Mouse (Mus musculus) duodenum, adult 2 months (tissue): ENCODE data around the gene Zfp346. TPM values are rescaled to one million over a fixed set of nuclear protein-coding genes. Genes with fewer than 3 reads are reported as not detected.

ENCODE experiments used
- polyA plus RNA-seq: library from polyadenylated mRNA; depleted of rRNA; stranded (reverse); fragments of >200 nt; gene quantifications from 2 replicates; pipeline ENCODE4 v1.2.3, GENCODE M21; 2012; ENCODE audit warnings: low replicate concordance; rRNA removed

Gene Zfp346
- 4.3 and 4.4 TPM in 2 replicates for polyA plus RNA-seq

GRCm38 (mm10) chr13:55105045-55105952 lies at the start of gene Zfp346:
Gene Zfp346, plus strand, starts transcription at chr13:55105311.

GRCm38 (mm10) chr13:55099726-55100478 lies 5.2 kb upstream of the Zfp346 start, which contains the start of gene Uimc1:
Gene Uimc1, minus strand, starts transcription at chr13:55100300.

DNA sequence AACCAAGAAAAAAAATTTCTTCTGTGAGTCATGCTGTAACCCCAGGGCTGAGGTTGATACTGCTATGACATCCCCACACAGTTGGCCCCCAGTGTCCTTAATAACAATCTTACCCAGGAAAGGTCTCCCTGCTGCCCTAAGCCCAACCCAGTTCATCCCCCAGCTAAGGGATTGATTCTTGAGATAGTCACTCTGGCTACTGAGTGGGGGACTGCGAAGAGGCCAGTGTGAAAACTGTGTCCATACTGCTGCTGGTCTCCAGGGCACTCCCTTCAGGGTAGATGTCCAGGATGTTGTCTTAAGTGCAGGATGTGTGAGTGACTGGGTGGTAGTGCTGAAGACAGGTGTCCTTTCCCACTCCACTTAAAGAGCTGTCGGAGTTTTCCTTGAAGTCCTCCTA lies 28.3 kb downstream of the Zfp346 start, which contains the start of gene Gm17617:
Gene Gm17617, minus strand, starts transcription at position 101 of the 400 bp plus-strand sequence.

DNA sequence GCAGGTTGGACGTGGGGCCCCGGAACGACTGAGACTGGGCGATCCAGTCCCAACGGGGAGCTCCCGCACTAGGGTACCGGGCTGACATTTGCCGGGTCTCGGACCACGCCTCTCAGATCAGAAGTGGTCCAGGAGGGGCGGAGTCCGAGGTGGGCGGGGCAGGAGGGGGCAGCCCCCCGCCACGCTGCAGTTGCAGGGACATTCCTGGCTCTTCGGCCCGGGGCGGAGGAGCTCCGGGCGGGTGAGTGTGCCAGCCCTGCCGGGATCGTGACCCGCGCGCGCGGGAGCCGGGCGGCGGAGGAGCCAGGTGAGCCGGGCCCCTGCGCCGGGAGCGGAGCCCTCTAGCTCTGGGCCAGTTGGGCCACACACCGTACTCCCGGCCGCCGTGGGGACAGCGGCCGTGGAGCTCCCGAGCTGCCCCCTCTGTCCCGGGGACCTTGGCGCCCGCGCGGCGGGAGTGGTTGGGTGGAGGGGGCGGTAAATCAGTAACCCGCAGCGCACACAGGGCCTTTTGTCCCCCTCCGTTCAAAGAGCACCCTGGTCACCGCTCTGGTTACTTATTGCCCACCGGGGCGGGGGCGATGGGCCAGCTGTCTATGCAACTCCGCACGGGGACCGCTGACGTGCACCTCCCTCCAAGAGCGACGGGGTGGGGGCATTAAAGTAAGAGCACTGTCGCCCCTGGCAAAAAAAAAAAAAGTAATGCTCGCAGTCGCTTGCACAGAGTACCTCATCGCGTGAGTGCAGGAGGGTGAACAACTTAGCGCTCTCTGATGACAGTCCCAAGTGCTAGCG lies 47.7 kb downstream of the Zfp346 start, which contains the start of gene Fgfr4:
Gene Fgfr4, plus strand, starts transcription at position 20 of the 795 bp plus-strand sequence.

Other genes starting within 250 kb of the Zfp346 start
- gene Unc5a, start 155.9 kb upstream of the Zfp346 start, polyA plus RNA-seq: 3.0 and 4.3 TPM in 2 replicates
- 0.91 and 1.8 TPM in 2 replicates for gene Hk3, start 83.9 kb upstream of the Zfp346 start, polyA plus RNA-seq
- gene Uimc1, start 5.0 kb upstream of the Zfp346 start, polyA plus RNA-seq: 0.66 and 0.83 TPM in 2 replicates
- not detected in 2 replicates for gene Gm17617, start 28.2 kb downstream of the Zfp346 start, polyA plus RNA-seq
- gene Fgfr4, start 47.3 kb downstream of the Zfp346 start, polyA plus RNA-seq: 2.2 and 5.2 TPM in 2 replicates
- 7.6 and 9.0 TPM in 2 replicates for gene Nsd1, start 104.5 kb downstream of the Zfp346 start, polyA plus RNA-seq
- 816 and 1,080 TPM in 2 replicates for gene Prelid1, start 215.2 kb downstream of the Zfp346 start, polyA plus RNA-seq
- gene Rab24, start 216.6 kb downstream of the Zfp346 start, polyA plus RNA-seq: 50.4 and 109 TPM in 2 replicates
- 6.6 and 8.8 TPM in 2 replicates for gene Mxd3, start 224.5 kb downstream of the Zfp346 start, polyA plus RNA-seq